Mouse (Mus musculus) gastrocnemius, adult 2 months (tissue): Measurements from ENCODE around the gene Drg1. TPM values are rescaled to one million over a fixed set of nuclear protein-coding genes. Genes with fewer than 3 reads are reported as not detected.

Source experiments
- DNase-seq: peaks from one replicate; pipeline ENCODE4 v3.0.0; 2022
- H3K27ac ChIP-seq: fragments of 200-600 bp; 2 replicates; pipeline ENCODE4 v1.8.1; 2022; ENCODE audit warnings: mild to moderate bottlenecking
- H3K4me3 ChIP-seq: fragments of 200-600 bp; 2 replicates; pipeline ENCODE4 v1.8.1; 2022; ENCODE audit warnings: mild to moderate bottlenecking, moderate library complexity
- CTCF ChIP-seq: fragments of 200-600 bp; IDR thresholded peaks from 2 replicates; pipeline ENCODE4 v1.8.1; 2022; ENCODE audit warnings: antibody characterized with exemption, mild to moderate bottlenecking, moderate library complexity
- intact Hi-C: fragments of 180-260 bp; cut with DNase I; formaldehyde crosslinking; loops from one replicate; pipeline ENCODE4 v1.15.1; 2025
- total RNA-seq, 2 experiments: library from RNA; stranded (reverse); gene quantifications; 2 replicates each; pipeline ENCODE4 v1.2.3; 2021

The Drg1 gene
- total RNA-seq, 2 experiments from 2014 or later: 44.1 to 45.0 TPM

DNA sequence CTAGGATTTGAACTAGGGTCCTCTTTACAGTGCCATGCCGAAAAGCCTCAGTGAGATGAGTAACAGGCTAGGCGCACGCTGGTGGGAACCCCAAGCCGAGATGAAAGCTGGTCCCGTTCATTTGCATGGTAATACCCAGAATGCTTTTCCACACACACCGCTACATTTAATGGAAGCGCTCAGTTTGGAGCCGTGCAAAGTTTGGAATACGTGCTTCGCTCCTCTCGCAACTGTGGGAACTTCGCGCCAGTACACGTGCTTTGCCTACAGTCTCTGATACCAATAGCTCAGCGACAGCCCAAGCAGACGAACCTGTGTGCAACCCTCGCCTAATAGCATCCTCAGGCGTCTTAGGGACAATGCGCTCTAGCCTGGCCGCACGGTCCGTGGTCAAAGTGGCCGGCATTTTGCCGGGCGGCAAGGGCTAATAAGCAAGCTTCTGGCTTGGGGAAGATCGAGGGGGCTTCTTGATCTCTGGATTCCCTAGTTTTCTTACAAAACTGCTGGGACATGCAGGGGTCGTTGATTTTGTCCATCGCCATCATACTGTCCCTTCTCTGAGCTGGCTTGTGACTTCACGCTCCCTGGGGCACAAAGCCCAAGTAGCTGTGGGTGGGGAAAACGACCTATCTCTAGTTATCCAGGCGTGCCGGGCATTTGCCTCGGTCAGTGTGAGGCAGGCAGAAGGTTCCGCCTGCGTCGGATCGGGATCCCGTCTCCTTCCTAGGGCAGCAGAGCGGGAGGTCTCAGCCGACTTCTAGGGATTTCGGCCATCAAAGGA is 22.5 kb upstream of the Drg1 start, which contains the start of gene Patz1:
Gene Patz1, plus strand, starts transcription at position 354 of the 781 bp plus-strand sequence.
- H3K4me3 ChIP-seq: peak within 1 kb of the TSS; percentile 94
- DNase-seq: peak; percentile 63
- intact Hi-C loops: loop anchor here (1.0 kb wide), 1 partner anchor 22 kb away; the partner anchor contains the start of gene Drg1
- no peak for TF ChIP-seq CTCF
- H3K27ac ChIP-seq: peak within 1 kb of the TSS; percentile 99

GRCm38 (mm10) chr11:3287921-3288320 is 21.7 kb upstream of the Drg1 start:
- Histone ChIP-seq H3K4me3 (peak overlapping the region; percentile 94; the same call in 1 of the 2 replicates), H3K27ac (no peak overlapping the region)
- intact Hi-C loops: no loop called here

GRCm38 (mm10) chr11:3287131-3287530 is 20.9 kb upstream of the Drg1 start:
- DNase-seq: no peak
- intact Hi-C loops: no loop called here
- no peak overlapping the region for H3K27ac ChIP-seq
- no peak for TF ChIP-seq CTCF
- H3K4me3 ChIP-seq: no peak overlapping the region

More at GRCm38 (mm10) chr11:3287921-3288320, 21.7 kb upstream of the Drg1 start:
- no peak for TF ChIP-seq CTCF
- no peak for DNase-seq

DNA sequence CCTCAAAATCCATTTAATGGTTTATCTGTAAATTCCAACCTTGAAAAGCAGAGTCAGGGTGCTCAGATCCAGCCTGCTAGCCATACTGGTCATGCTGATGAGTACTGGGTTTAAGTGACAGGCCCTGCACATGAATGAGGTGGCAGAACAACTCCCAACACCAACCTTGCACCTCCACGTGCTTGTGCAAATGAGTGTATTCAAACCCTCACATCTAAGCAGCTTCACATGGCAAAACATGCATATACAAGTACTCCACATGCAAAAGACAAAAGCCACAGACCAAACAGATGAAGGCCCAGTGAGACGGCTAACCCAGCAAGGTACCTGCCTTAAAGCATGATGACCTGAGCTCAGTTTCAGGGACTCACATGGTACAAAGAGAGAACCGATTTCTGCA is 19.7 kb upstream of the Drg1 start:
- intact Hi-C loops: no loop called here
- no peak overlapping the region for H3K27ac ChIP-seq
- TF ChIP-seq CTCF: no peak
- no peak overlapping the region for H3K4me3 ChIP-seq
- DNase-seq: no peak

GRCm38 (mm10) chr11:3283645-3284044 is 17.4 kb upstream of the Drg1 start:
- DNase-seq: no peak
- no peak for TF ChIP-seq CTCF
- intact Hi-C loops: no loop called here
- Histone ChIP-seq H3K27ac (no peak overlapping the region), H3K4me3 (no peak overlapping the region)

- H3K27ac ChIP-seq: no peak overlapping the region
- intact Hi-C loops: no loop called here
- no peak for TF ChIP-seq CTCF
- H3K4me3 ChIP-seq: no peak overlapping the region
- DNase-seq: no peak
Observed at GRCm38 (mm10) chr11:3282887-3283286, 16.7 kb upstream of the Drg1 start.

GRCm38 (mm10) chr11:3279729-3280128 is 13.5 kb upstream of the Drg1 start:
- Histone ChIP-seq H3K4me3 (no peak overlapping the region), H3K27ac (no peak overlapping the region)
- no peak for TF ChIP-seq CTCF
- intact Hi-C loops: no loop called here
- DNase-seq: no peak

DNA sequence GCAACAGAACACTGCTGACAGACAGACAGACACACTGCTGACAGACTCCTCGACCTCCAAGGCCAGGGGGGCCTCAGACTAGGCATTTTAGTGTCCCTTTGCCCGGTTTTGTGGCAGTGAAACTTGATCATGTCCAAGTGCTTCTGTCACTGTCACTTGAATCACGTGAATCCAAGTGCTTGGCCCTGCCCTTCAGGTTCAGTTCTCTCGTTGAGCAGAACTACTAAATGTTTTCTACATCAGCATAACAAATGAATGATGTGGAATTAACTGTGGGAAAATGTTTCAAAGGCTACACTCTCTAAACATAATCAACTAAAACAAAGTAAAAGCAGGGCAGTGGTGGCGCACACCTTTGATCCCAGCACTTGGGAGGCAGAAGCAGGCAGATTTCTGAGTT is 12.1 kb upstream of the Drg1 start:
- no peak for DNase-seq
- H3K4me3 ChIP-seq: no peak overlapping the region
- H3K27ac ChIP-seq: no peak overlapping the region
- intact Hi-C loops: no loop called here
- TF ChIP-seq CTCF: no peak

DNA sequence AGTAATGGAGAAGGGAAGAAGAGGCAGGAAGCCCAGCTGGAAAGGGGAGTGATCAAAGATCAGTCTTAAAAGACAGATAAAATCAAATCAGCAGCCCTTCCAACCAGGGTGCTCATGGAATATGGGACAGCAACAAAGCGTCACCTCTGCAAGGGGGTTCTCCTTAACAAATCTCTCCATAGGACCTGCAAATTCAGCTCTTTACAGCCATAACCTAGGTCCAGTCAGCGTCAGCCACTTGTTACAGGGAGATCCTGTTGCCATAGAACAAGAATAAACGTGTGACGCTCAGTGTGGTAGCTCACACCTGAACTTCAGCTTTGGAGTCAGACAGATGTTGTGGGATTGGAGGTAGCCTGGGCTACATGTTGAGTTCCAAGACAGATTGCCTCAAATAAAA is 3.0 kb upstream of the Drg1 start:
- no peak for TF ChIP-seq CTCF
- intact Hi-C loops: no loop called here
- no peak for DNase-seq

GRCm38 (mm10) chr11:3267133-3267532 is 918 bp upstream of the Drg1 start:
- no peak for DNase-seq
- H3K4me3 ChIP-seq: peak overlapping the region; percentile 86
- TF ChIP-seq CTCF: no peak
- intact Hi-C loops: no loop called here
- peak overlapping the region; percentile 95 for H3K27ac ChIP-seq

More for the DNA sequence above, 3.0 kb upstream of the Drg1 start:
- H3K4me3 ChIP-seq: no peak overlapping the region
- no peak overlapping the region for H3K27ac ChIP-seq

DNA sequence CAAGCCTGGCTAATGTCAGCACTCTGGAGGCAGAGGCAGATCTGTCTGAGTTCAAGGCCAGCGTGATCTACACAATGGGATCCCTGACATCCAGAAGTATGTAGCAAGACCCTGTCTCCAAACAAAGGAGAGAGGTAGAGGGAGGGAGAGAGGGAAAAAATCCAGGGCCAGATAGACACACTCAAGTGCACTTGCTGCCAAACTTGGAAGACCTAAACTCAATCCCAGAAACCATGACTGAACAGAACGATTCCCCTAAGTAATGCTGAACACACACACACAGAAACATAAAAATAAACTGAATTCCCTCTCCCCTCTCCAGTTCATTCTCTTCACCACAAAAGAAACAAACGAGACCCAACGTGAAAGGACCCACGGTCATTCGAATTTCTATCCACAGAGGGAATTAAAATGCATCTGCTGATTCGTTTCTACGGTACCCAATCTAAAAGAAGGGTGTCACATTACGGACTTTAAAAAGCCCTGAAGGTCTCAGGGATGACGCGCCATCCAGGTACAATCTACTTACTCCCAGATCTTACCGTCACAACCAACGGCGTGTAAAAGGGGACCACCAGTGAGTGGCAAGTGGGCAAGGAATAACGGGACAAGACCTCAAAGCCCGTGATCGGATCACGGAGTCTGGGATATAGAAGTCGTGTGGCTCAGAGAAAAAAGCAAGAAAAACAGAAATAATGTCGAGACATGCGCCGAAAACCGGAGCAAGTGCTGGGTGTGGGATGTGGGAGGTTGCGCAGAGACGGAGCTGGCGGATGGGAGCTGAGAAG is 730 bp downstream of the Drg1 start:
- no peak for DNase-seq
- Histone ChIP-seq H3K4me3 (peak overlapping the region; percentile 86), H3K27ac (peak overlapping the region; percentile 95)
- intact Hi-C loops: loop anchor here (1.0 kb wide), 1 partner anchor 24 kb away; no protein-coding TSS in a partner anchor
- no peak for TF ChIP-seq CTCF

- intact Hi-C loops: loop anchor here (5.0 kb wide), 1 partner anchor 42 kb away; no protein-coding TSS in a partner anchor
- Histone ChIP-seq H3K4me3 (no peak overlapping the region), H3K27ac (no peak overlapping the region)
- no peak for TF ChIP-seq CTCF
- no peak for DNase-seq
Observed at GRCm38 (mm10) chr11:3259537-3259936, 6.7 kb downstream of the Drg1 start.

DNA sequence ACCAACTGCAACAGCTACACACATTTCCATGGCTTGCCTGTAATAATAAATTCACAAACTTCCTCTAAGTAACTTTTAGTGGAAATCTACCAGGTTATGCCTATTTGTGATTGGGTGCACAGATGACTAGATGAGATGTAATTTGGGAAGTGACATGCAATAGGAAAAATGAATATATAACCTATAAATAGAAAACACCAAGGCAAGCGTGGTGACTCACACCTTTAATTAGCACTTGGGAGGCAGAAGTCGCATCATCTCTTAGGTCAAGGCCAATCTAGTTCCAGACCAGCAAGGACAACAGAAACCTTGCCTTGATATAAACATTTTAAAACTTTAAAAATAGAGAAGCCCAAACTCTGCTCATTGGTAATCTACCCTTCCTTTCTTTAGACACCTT is 18.8 kb downstream of the Drg1 start:
- intact Hi-C loops: no loop called here
- peak overlapping the region; percentile 86 for H3K27ac ChIP-seq

More for the DNA sequence above, 18.8 kb downstream of the Drg1 start:
- H3K4me3 ChIP-seq: no peak overlapping the region
- no peak for DNase-seq
- no peak for TF ChIP-seq CTCF
